Mouse (Mus musculus): ENCODE measurements around the gene Adamtsl1. TPM values are rescaled to one million over a fixed set of nuclear protein-coding genes. Genes with fewer than 3 reads are reported as not detected.

Adamtsl1 gene
- polyA plus RNA-seq, 2 experiments: 0.11 to 0.23 TPM

- no peaks in the 10 kb centered on the region for H3K36me3 ChIP-seq (replicated peaks; ENCODE audit: control insufficient read depth, insufficient read depth, low read depth)
- DNase-seq (ENCODE audit: low read depth in 3 of 3, low spot score in 3 of 3) (no peak), ATAC-seq (ENCODE audit: insufficient read depth) (no peak)
- no peaks in the 10 kb centered on the region for H3K27me3 ChIP-seq (ENCODE audit: control insufficient read depth, insufficient read depth, low read length)
- H3K4me3 ChIP-seq (ENCODE audit: insufficient read depth in 1 of 2, low read depth in 2 of 2, low read length in 2 of 2): no peak overlapping the region
- H3K27ac ChIP-seq: no peak overlapping the region
- H3K4me1 ChIP-seq (replicated peaks; ENCODE audit: control insufficient read depth in 2 of 2, insufficient read depth in 2 of 2, low read length in 1 of 2): no peaks in the 10 kb centered on the region
- no peak overlapping the region for H3K4me2 ChIP-seq (ENCODE audit: low read depth)
- TF ChIP-seq CTCF (IDR thresholded peaks at IDR 0.05; ENCODE audit: low read depth) (no peak), EP300 (IDR thresholded peaks at IDR 0.05; ENCODE audit: low read depth) (no peak)
- no peak overlapping the region for H3K9ac ChIP-seq (replicated peaks)
- 36% methylated on average over 2 of the region's 2 CpGs for WGBS (ENCODE audit: insufficient replicate concordance)
- H3K9me3 ChIP-seq (ENCODE audit: control insufficient read depth, low read length): no peaks in the 10 kb centered on the region
Measured at GRCm38 (mm10) chr4:85790226-85790625, 276.3 kb downstream of the Adamtsl1 start.

GRCm38 (mm10) chr4:85801805-85802204 is 287.8 kb downstream of the Adamtsl1 start:
- no peak overlapping the region for H3K27ac ChIP-seq
- peak; percentile 20 to 45 (median 38) for DNase-seq (ENCODE audit: low read depth in 3 of 3, low spot score in 3 of 3)
- TF ChIP-seq EP300 (IDR thresholded peaks at IDR 0.05; ENCODE audit: low read depth) (no peak), CTCF (IDR thresholded peaks at IDR 0.05; ENCODE audit: low read depth) (peak; percentile 91)
- H3K4me3 ChIP-seq (ENCODE audit: insufficient read depth in 1 of 2, low read depth in 2 of 2, low read length in 2 of 2): no peak overlapping the region
- no peaks in the 10 kb centered on the region for H3K27me3 ChIP-seq (ENCODE audit: control insufficient read depth, insufficient read depth, low read length)
- H3K4me2 ChIP-seq (ENCODE audit: low read depth): no peak overlapping the region
- no peaks in the 10 kb centered on the region for H3K9me3 ChIP-seq (ENCODE audit: control insufficient read depth, low read length)
- no peak for ATAC-seq (ENCODE audit: insufficient read depth)
- no peak overlapping the region for H3K9ac ChIP-seq (replicated peaks)
- H3K4me1 ChIP-seq (replicated peaks; ENCODE audit: control insufficient read depth in 2 of 2, insufficient read depth in 2 of 2, low read length in 1 of 2): no peaks in the 10 kb centered on the region
- H3K36me3 ChIP-seq (replicated peaks; ENCODE audit: control insufficient read depth, insufficient read depth, low read depth): no peaks in the 10 kb centered on the region
- 4% methylated on average over 8 of the region's 8 CpGs for WGBS (ENCODE audit: insufficient replicate concordance)

- 54% methylated on average over 3 of the region's 3 CpGs for WGBS (ENCODE audit: insufficient replicate concordance)
- no peak overlapping the region for H3K27ac ChIP-seq
- no peaks in the 10 kb centered on the region for H3K27me3 ChIP-seq (ENCODE audit: control insufficient read depth, insufficient read depth, low read length)
- H3K9ac ChIP-seq (replicated peaks): no peak overlapping the region
- no peak overlapping the region for H3K4me2 ChIP-seq (ENCODE audit: low read depth)
- H3K36me3 ChIP-seq (replicated peaks; ENCODE audit: control insufficient read depth, insufficient read depth, low read depth): no peaks in the 10 kb centered on the region
- no peaks in the 10 kb centered on the region for H3K9me3 ChIP-seq (ENCODE audit: control insufficient read depth, low read length)
- DNase-seq (ENCODE audit: low read depth in 3 of 3, low spot score in 3 of 3) (no peak), ATAC-seq (ENCODE audit: insufficient read depth) (no peak)
- no peak overlapping the region for H3K4me3 ChIP-seq (ENCODE audit: insufficient read depth in 1 of 2, low read depth in 2 of 2, low read length in 2 of 2)
- TF ChIP-seq CTCF (IDR thresholded peaks at IDR 0.05; ENCODE audit: low read depth) (no peak), EP300 (IDR thresholded peaks at IDR 0.05; ENCODE audit: low read depth) (no peak)
- no peaks in the 10 kb centered on the region for H3K4me1 ChIP-seq (replicated peaks; ENCODE audit: control insufficient read depth in 2 of 2, insufficient read depth in 2 of 2, low read length in 1 of 2)
Measured at GRCm38 (mm10) chr4:85814418-85814817, 300.4 kb downstream of the Adamtsl1 start.

- WGBS (ENCODE audit: insufficient replicate concordance): 49% methylated on average over 2 of the region's 2 CpGs
Measured at GRCm38 (mm10) chr4:85818504-85818903, 304.5 kb downstream of the Adamtsl1 start.

GRCm38 (mm10) chr4:85819169-85819568 is 305.2 kb downstream of the Adamtsl1 start:
- no peak for ATAC-seq (ENCODE audit: insufficient read depth)
- no peak overlapping the region for H3K4me3 ChIP-seq (ENCODE audit: insufficient read depth in 1 of 2, low read depth in 2 of 2, low read length in 2 of 2)
- no peaks in the 10 kb centered on the region for H3K27me3 ChIP-seq (ENCODE audit: control insufficient read depth, insufficient read depth, low read length)
- no peak overlapping the region for H3K9ac ChIP-seq (replicated peaks)
- H3K36me3 ChIP-seq (replicated peaks; ENCODE audit: control insufficient read depth, insufficient read depth, low read depth): no peaks in the 10 kb centered on the region
- no peaks in the 10 kb centered on the region for H3K4me1 ChIP-seq (replicated peaks; ENCODE audit: control insufficient read depth in 2 of 2, insufficient read depth in 2 of 2, low read length in 1 of 2)
- H3K27ac ChIP-seq: no peak overlapping the region
- DNase-seq (ENCODE audit: low read depth in 3 of 3, low spot score in 3 of 3): no peak
- H3K4me2 ChIP-seq (ENCODE audit: low read depth): no peak overlapping the region
- H3K9me3 ChIP-seq (ENCODE audit: control insufficient read depth, low read length): no peaks in the 10 kb centered on the region
- 57% methylated on average over 1 of the region's 1 CpGs for WGBS (ENCODE audit: insufficient replicate concordance)
- no peak for TF ChIP-seq EP300 (IDR thresholded peaks at IDR 0.05; ENCODE audit: low read depth)
- peak; percentile 68 for TF ChIP-seq CTCF (IDR thresholded peaks at IDR 0.05; ENCODE audit: low read depth)

More at GRCm38 (mm10) chr4:85818504-85818903, 304.5 kb downstream of the Adamtsl1 start:
- Histone ChIP-seq H3K4me3 (ENCODE audit: insufficient read depth in 1 of 2, low read depth in 2 of 2, low read length in 2 of 2) (no peak overlapping the region), H3K9ac (replicated peaks) (no peak overlapping the region), H3K27ac (no peak overlapping the region), H3K9me3 (ENCODE audit: control insufficient read depth, low read length) (no peaks in the 10 kb centered on the region), H3K4me2 (ENCODE audit: low read depth) (no peak overlapping the region), H3K4me1 (replicated peaks; ENCODE audit: control insufficient read depth in 2 of 2, insufficient read depth in 2 of 2, low read length in 1 of 2) (no peaks in the 10 kb centered on the region), H3K36me3 (replicated peaks; ENCODE audit: control insufficient read depth, insufficient read depth, low read depth) (no peaks in the 10 kb centered on the region), H3K27me3 (ENCODE audit: control insufficient read depth, insufficient read depth, low read length) (no peaks in the 10 kb centered on the region)
- TF ChIP-seq EP300 (IDR thresholded peaks at IDR 0.05; ENCODE audit: low read depth) (no peak), CTCF (IDR thresholded peaks at IDR 0.05; ENCODE audit: low read depth) (no peak)
- ATAC-seq (ENCODE audit: insufficient read depth) (no peak), DNase-seq (ENCODE audit: low read depth in 3 of 3, low spot score in 3 of 3) (no peak)
